Mouse (Mus musculus) hindbrain, embryonic 16.5 days (tissue): ENCODE measurements at regions not wholly inside any gene's neighbourhood (a gene's known extent, or its start where the extent isn't known, plus 50 kb on each side); places are given as distances from the start of the nearest gene placed in this dataset.

Experiments used
- ATAC-seq: fragments of 200-750 bp; cut with Nextera tagmentation; 2 replicates; pipeline ENCODE4 v1.8.0; 2017; ENCODE audit warnings: moderate TSS enrichment, moderate library complexity
- H3K27ac ChIP-seq: fragments of 300-500 bp; sonication (generic); 2 replicates; pipeline ENCODE4 v1.5.1; 2014; ENCODE audit warnings: low read depth, mild to moderate bottlenecking, control low read depth, low read length, moderate library complexity
- H3K27me3 ChIP-seq: fragments of 300-500 bp; sonication (generic); replicated peaks from 2 replicates; pipeline ENCODE4 v1.6.1; 2014; ENCODE audit warnings: low read length; ENCODE audit not compliant: control insufficient read depth, insufficient read depth
- H3K36me3 ChIP-seq: fragments of 300-500 bp; sonication (generic); 2 replicates; pipeline ENCODE4 v1.6.1; 2014; ENCODE audit warnings: mild to moderate bottlenecking, low read length, moderate library complexity, mixed read lengths; ENCODE audit not compliant: control insufficient read depth, insufficient read depth
- H3K4me1 ChIP-seq: fragments of 300-500 bp; sonication (generic); 2 replicates; pipeline ENCODE4 v1.6.1; 2014; ENCODE audit warnings: low read depth, low read length; ENCODE audit not compliant: control insufficient read depth, insufficient read depth
- H3K4me2 ChIP-seq: fragments of 300-500 bp; sonication (generic); 2 replicates; pipeline ENCODE4 v1.6.1; 2014; ENCODE audit warnings: mild to moderate bottlenecking, low read length, control low read depth, moderate library complexity
- H3K4me3 ChIP-seq: fragments of 300-500 bp; sonication (generic); 2 replicates; pipeline ENCODE4 v1.5.1; 2014; ENCODE audit warnings: mild to moderate bottlenecking, low read length, control low read depth, moderate library complexity
- H3K9ac ChIP-seq: fragments of 300-500 bp; sonication (generic); 2 replicates; pipeline ENCODE4 v1.6.1; 2014; ENCODE audit warnings: low read depth, mild to moderate bottlenecking, control low read depth, low read length, moderate library complexity
- H3K9me3 ChIP-seq: fragments of 300-500 bp; sonication (generic); 2 replicates; pipeline ENCODE4 v1.6.1; 2014; ENCODE audit warnings: mild to moderate bottlenecking, low read length, moderate library complexity; ENCODE audit not compliant: control insufficient read depth
- WGBS: fragments of 180-500 bp; shearing (Covaris S2); extraction: QIAGEN DNeasy Blood & Tissue Kit; methylation state at CpG from one replicate; pipeline ENCODE4 v1.1.7; 2014; 5-methylcytosine and 5-hydroxymethylcytosine counted together

DNA sequence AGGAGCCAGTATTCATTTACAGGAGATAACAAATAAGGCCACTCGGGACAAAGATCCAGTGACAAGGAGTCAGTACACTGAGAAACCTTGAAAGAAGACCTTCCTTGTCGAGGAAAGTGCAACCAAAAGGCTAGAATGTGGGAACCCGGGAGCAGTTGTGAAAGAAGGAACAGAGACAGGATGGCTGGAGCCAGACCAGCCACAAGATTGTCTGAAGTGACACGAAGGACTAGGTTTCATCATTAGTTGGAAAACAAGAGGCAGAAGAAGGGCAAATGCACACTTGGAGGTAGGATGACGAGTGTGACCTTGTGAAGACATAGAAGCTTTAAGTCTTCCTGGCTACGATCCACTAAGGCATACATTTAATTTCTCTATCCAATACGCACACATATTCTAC is 54.6 kb upstream of the Nampt start:
- no peak for ATAC-seq
- H3K9me3 ChIP-seq: no peaks in the 10 kb centered on the region
- WGBS: 92% methylated on average over 7 of the region's 7 CpGs
- H3K4me1 ChIP-seq: no peaks in the 10 kb centered on the region
- no peak overlapping the region for H3K27ac ChIP-seq
- H3K9ac ChIP-seq: no peak overlapping the region
- H3K27me3 ChIP-seq: no peaks in the 10 kb centered on the region
- no peak overlapping the region for H3K4me2 ChIP-seq
- H3K36me3 ChIP-seq: no peaks in the 10 kb centered on the region
- H3K4me3 ChIP-seq: no peak overlapping the region

DNA sequence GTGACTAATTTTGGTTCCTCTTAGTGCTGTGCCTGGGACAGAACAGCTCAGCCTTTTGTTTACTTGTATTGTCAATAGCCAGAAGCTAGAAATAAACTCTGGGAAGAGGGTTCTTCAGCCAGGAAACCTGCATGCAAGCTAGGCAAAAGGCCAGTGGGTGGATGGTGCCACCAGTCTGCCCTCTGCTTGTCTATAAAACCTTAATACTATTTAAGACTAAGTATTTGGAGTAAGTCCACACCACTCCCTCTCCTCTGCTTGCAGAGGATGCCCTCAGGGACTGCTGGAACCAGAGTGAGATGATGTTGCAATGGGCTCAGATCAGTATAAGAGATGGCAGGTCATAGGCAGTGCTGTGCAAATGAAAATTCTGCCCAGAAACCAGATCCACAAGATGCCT is 53.5 kb upstream of the Nampt start:
- no peaks in the 10 kb centered on the region for H3K4me1 ChIP-seq
- no peak overlapping the region for H3K9ac ChIP-seq
- H3K4me2 ChIP-seq: no peak overlapping the region
- no peaks in the 10 kb centered on the region for H3K36me3 ChIP-seq
- ATAC-seq: no peak
- H3K27me3 ChIP-seq: no peaks in the 10 kb centered on the region
- H3K4me3 ChIP-seq: no peak overlapping the region
- no peak overlapping the region for H3K27ac ChIP-seq
- no peaks in the 10 kb centered on the region for H3K9me3 ChIP-seq

DNA sequence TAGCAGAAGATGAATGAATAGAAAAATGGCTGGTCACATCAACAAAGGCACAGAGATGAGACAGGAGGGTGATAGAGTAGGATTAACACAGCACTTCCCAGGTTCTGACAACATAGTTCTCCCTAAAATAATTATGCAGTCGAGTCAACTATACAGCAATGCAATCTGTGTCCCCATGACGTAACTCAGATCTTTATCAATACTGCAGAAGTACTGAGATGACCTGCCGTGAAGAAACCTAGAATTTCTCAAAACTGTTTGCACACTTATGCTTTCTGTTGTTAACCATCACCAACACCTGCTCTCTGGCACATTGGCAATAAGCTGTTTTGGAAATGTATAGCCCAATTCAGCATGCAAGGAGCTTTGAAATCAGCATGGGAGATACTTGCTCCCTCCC is 52.8 kb upstream of the Nampt start:
- 80% methylated on average over 3 of the region's 3 CpGs for whole genome bisulfite sequencing
- Histone ChIP-seq H3K36me3 (no peaks in the 10 kb centered on the region), H3K4me3 (no peak overlapping the region), H3K27me3 (no peaks in the 10 kb centered on the region), H3K9me3 (no peaks in the 10 kb centered on the region), H3K4me2 (no peak overlapping the region), H3K9ac (no peak overlapping the region), H3K27ac (no peak overlapping the region), H3K4me1 (no peaks in the 10 kb centered on the region)
- ATAC-seq: no peak

DNA sequence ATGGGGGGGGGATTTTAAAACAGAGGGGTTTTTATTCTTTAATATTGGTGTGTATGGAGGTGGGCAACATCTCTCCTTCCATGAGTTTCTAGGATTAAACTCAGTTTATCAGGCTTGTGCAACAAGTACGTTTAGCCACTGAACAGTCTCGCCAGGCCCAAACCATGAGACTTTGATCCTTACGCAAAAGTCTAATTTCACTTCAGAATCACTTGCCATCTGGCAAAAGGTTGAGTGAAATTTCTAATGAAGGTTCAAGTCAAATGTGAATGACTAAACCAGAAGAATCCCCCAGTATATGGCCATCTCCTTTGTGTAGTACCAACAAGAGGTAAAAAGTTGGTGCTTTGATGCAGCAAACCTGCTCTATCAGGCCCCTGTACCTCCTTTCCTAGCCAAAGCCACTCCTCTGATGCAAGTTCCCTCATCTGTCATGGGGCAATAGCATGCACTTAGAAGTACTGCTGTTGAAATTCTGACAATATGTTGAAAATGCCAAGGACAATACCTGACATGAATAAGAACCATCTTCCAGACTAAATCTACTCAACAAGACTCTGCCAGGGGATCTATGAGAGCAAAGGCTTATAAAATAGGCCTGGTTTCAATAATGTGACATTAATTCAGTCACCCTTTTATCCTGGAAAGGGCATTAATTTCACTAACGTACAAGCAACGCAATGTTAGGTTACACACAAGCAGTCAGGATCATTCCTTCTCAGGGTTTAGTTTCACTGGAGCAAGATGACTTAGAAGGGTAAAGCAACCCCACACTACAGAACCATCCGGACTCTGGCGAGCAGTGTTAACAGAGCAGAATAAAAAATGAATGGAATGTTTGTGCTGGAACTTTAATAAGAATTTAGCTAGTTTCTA is 51.9 kb upstream of the Nampt start:
- H3K27ac ChIP-seq: no peak overlapping the region
- H3K4me2 ChIP-seq: no peak overlapping the region
- no peaks in the 10 kb centered on the region for H3K27me3 ChIP-seq
- no peak overlapping the region for H3K9ac ChIP-seq
- H3K4me1 ChIP-seq: no peaks in the 10 kb centered on the region
- WGBS: 93% methylated on average over 7 of the region's 7 CpGs
- H3K36me3 ChIP-seq: no peaks in the 10 kb centered on the region
- no peaks in the 10 kb centered on the region for H3K9me3 ChIP-seq
- ATAC-seq: no peak
- H3K4me3 ChIP-seq: no peak overlapping the region

DNA sequence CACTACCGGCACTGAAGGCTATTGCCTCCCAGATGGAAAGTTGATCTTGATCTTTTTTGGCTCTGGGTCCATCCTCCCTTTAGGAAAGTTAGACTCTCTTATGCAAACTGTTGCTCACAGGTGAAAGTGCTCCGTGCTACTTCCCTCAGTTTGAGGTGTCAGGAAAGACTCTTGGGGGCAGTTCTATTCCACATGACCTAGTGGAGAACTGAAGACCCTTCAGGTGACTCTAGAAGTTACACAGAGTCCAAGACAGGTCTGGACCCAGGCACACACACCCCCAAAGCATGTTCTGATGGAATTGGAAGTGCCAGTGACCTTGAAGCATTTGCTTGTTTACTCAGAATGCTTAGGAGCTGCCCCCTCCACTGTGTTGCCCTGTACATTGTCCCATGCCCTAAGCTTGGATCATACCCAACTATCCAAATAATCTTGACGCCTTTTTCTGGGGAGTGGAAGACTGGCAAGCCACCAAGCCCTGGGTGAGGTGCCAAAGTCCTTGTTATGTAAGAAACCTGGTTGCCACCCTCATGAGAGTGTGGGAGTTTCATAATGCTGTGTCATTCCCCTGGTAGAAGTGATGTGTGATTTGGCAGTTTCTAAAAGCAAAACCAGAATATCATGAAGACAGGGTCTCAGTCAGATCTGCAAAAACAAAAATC is 51.1 kb upstream of the Nampt start:
- 74% methylated on average over 3 of the region's 3 CpGs for WGBS
- no peak for ATAC-seq
- H3K27ac ChIP-seq: no peak overlapping the region

DNA sequence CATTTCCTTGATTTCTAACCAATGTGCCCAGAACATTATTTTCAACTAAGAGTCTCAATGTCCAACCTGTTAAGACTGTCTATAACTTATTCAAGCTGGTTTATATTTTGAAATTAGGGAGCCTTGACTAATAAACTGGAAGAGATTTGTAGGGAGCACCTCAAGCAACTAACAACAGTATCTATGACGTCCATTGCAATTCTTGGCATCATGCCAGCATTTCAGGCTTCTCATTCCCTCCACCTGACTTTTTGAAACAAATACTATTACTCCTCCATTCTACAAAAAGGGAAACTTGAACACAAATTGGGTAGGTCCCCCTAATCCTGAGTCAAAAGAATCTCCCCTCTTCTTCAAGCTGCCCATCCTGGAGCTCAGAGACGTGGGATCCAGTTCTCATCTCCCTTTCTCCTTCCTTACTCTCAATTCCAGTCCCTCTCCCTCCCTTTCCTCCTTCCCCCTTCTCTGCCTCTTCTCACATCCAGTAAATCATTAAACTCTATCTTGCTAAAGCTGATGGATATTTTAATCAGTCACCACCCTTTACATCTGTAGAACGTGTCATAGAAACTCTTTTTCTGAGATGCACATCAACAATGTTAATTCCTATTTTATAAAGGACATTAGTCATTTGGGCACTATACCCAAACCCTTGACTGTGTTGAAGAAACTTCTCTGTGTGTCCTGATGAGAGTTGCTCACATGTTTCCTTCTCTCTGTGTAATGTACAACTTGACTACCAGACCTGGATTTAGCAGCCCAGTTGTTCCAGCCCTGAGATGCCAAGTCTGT is 50.4 kb upstream of the Nampt start:
- no peaks in the 10 kb centered on the region for H3K9me3 ChIP-seq
- H3K4me1 ChIP-seq: no peaks in the 10 kb centered on the region
- no peaks in the 10 kb centered on the region for H3K36me3 ChIP-seq
- H3K27me3 ChIP-seq: no peaks in the 10 kb centered on the region
- no peak for ATAC-seq
- no peak overlapping the region for H3K4me3 ChIP-seq
- H3K9ac ChIP-seq: no peak overlapping the region
- 76% methylated on average over 3 of the region's 3 CpGs for whole genome bisulfite sequencing
- no peak overlapping the region for H3K27ac ChIP-seq
- H3K4me2 ChIP-seq: no peak overlapping the region

More for the DNA sequence above, 51.1 kb upstream of the Nampt start:
- no peaks in the 10 kb centered on the region for H3K4me1 ChIP-seq
- H3K9ac ChIP-seq: no peak overlapping the region
- no peaks in the 10 kb centered on the region for H3K36me3 ChIP-seq
- no peak overlapping the region for H3K4me2 ChIP-seq
- H3K27me3 ChIP-seq: no peaks in the 10 kb centered on the region
- H3K9me3 ChIP-seq: no peaks in the 10 kb centered on the region
- no peak overlapping the region for H3K4me3 ChIP-seq
